Mouse (Mus musculus) ES-Bruce4 (cell line): ENCODE data around the gene Psat1. TPM values are rescaled to one million over a fixed set of nuclear protein-coding genes. Genes with fewer than 3 reads are reported as not detected.
A peak's percentile ranks its signal among the peaks of the same experiment; 100 is the strongest.

ENCODE experiments used
- H3K27ac ChIP-seq: 2 replicates; pipeline ENCODE4 v1.5.1; 2012; ENCODE audit warnings: low read length, inconsistent platforms; ENCODE audit not compliant: insufficient read depth
- H3K27me3 ChIP-seq: 2 replicates; pipeline ENCODE4 v1.6.1; 2012; ENCODE audit warnings: mild to moderate bottlenecking, low read length, inconsistent platforms; ENCODE audit not compliant: control insufficient read depth, poor library complexity, insufficient read depth, severe bottlenecking
- H3K36me3 ChIP-seq: 2 replicates; pipeline ENCODE4 v1.6.1; 2012; ENCODE audit warnings: inconsistent platforms, mild to moderate bottlenecking, low read length, moderate library complexity; ENCODE audit not compliant: control insufficient read depth, poor library complexity, insufficient read depth, severe bottlenecking
- H3K4me1 ChIP-seq: one replicate; pipeline ENCODE4 v1.8.1; 2011; ENCODE audit warnings: low read length; ENCODE audit not compliant: control insufficient read depth, insufficient read depth
- H3K4me3 ChIP-seq: 2 replicates; pipeline ENCODE4 v1.5.1; 2011; ENCODE audit warnings: low read depth, mild to moderate bottlenecking, low read length
- H3K9ac ChIP-seq: 2 replicates; pipeline ENCODE4 v1.6.1; 2012; ENCODE audit warnings: low read depth, mild to moderate bottlenecking, inconsistent platforms; ENCODE audit not compliant: poor library complexity, severe bottlenecking
- H3K9me3 ChIP-seq: replicated peaks from 2 replicates; pipeline ENCODE4 v1.6.1; 2012; ENCODE audit warnings: mild to moderate bottlenecking, low read length, inconsistent platforms; ENCODE audit not compliant: control insufficient read depth, poor library complexity, insufficient read depth, severe bottlenecking
- CTCF ChIP-seq: IDR thresholded peaks from one replicate; pipeline ENCODE4 v1.8.1; 2011; ENCODE audit warnings: low read depth, low read length
- EP300 ChIP-seq: IDR thresholded peaks from 2 replicates; pipeline ENCODE4 v1.6.1; 2011; ENCODE audit warnings: low read depth, low read length; ENCODE audit not compliant: insufficient read depth
- POLR2A ChIP-seq: IDR thresholded peaks from one replicate; pipeline ENCODE4 v1.8.1; 2011; ENCODE audit warnings: low read length; ENCODE audit not compliant: insufficient read depth
- polyA plus RNA-seq: library from polyadenylated mRNA; stranded (reverse); fragments of >200 nt; gene quantifications from 2 replicates; pipeline ENCODE4 v1.2.4, GENCODE M21; 2011; ENCODE audit warnings: low read depth; ENCODE audit not compliant: missing spikeins, insufficient read depth, insufficient read length

Gene Psat1
- polyA plus RNA-seq, 1 experiment: 228 TPM

DNA sequence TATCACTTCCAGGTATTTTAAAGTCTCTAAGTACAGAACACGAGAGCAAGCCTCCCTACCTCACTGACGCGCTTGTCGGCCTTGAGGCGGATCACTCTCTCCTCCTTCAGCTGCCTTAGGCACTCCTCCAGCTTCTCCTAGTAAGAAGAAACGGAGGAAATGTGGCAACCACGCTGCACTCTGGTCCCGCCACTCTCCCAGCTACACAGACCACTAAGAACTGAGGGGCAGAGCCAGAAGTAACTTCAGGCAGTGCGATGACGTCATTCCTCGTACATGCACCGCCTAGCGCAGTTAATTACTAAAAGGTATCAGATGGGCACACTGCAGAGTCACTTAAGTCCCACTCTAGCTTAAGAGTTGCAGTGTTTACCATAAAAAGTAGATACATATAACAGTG lies 15.2 kb upstream of the Psat1 start:
- Histone ChIP-seq H3K27ac (no peak overlapping the region), H3K4me3 (no peak overlapping the region), H3K9ac (no peak overlapping the region), H3K27me3 (no peaks in the 10 kb centered on the region), H3K4me1 (no peaks in the 10 kb centered on the region), H3K9me3 (no peaks in the 10 kb centered on the region), H3K36me3 (peaks cover 16% of the 10 kb centered on the region)
- TF ChIP-seq EP300 (no peak), POLR2A (no peak), CTCF (no peak)

DNA sequence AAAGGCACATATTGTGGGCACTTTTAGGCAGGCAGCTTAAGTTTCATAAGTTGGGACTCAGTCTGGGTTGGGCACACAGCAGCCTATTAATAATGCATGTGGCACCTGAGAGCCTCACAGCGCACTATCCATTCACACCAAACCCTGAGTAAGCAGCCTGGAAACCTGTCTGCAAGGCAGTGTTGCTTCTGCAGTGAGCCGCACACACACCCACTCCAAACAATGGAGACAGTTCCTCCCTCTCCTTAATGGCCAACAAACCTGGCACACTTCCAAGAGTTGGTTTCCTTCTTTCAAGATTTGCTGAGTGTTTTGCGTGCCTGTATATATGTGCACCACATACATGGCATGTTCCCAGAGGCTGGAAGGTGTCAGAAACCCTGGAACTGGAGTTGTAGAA lies 3.1 kb upstream of the Psat1 start:
- Histone ChIP-seq H3K4me1 (peaks cover 2% of the 10 kb centered on the region), H3K27me3 (no peaks in the 10 kb centered on the region), H3K27ac (no peak overlapping the region), H3K4me3 (no peak overlapping the region), H3K36me3 (no peaks in the 10 kb centered on the region), H3K9ac (no peak overlapping the region), H3K9me3 (no peaks in the 10 kb centered on the region)
- TF ChIP-seq EP300 (no peak), CTCF (no peak), POLR2A (no peak)

DNA sequence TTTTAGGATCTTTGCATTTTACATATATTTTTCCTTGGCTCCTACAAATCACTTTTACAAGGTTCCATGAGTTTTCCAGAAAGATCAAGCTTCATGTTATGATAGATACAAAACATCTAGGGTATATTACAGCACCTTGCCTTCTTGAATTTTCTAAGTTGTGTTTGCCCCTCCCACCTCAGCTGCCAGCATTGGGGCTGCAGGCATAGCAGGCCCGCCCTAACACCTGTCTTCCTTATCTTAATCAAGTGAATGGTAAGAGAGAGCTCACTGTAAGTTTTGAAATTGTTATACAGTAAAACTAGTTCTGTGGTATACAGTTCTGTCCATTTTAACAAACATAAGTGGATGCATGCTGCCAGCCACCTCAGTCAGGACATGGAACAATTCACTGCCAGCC lies 1.7 kb upstream of the Psat1 start:
- no peaks in the 10 kb centered on the region for H3K9me3 ChIP-seq
- no peaks in the 10 kb centered on the region for H3K36me3 ChIP-seq
- H3K9ac ChIP-seq: no peak overlapping the region
- peaks cover 2% of the 10 kb centered on the region for H3K4me1 ChIP-seq
- H3K27ac ChIP-seq: no peak overlapping the region
- no peaks in the 10 kb centered on the region for H3K27me3 ChIP-seq
- TF ChIP-seq POLR2A (no peak), CTCF (no peak), EP300 (no peak)
- no peak overlapping the region for H3K4me3 ChIP-seq

DNA sequence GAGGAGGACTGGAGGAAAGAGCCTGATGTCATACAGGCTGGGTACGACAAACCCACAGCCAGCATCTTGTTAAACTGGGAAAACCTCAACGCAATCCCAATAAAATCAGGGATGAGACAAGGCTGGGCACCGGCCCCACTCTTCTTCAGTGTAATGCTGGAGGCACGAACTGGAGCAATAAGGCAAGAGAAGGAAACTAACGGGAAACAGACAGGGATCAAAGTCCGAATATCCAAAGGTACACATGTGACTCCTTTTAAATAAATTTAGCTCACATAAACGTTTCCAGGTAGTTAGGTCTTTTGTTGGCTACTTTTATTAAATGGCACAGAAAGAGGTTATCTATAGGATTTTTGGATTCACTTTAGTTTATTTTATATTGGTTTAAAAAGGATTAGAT lies 1.3 kb upstream of the Psat1 start:
- TF ChIP-seq EP300: no peak
- TF ChIP-seq CTCF: no peak
- no peak for TF ChIP-seq POLR2A
- H3K9ac ChIP-seq: no peak overlapping the region
- H3K27me3 ChIP-seq: no peaks in the 10 kb centered on the region
- H3K27ac ChIP-seq: no peak overlapping the region
- H3K9me3 ChIP-seq: no peaks in the 10 kb centered on the region
- H3K4me1 ChIP-seq: peaks cover 2% of the 10 kb centered on the region
- no peaks in the 10 kb centered on the region for H3K36me3 ChIP-seq
- no peak overlapping the region for H3K4me3 ChIP-seq

DNA sequence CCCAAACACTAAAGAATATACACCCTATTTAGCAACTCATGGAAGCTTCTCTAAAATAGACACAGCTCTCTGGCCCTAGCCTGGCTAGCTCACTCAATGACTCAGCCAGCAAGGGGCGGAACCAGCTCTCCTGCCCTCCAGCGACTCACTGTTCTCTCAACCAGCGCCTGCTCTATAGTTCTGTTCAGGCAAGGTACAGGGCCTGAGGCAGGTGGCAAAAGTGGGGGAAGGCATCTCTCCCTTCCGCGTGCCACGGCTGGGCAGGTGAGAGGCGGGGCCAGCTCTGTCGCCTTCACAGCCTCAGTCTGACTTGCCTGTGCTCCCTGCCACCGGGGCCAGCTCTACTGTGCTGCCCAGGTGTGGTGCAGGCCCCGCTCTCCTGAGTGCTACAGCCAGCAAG lies 474 bp downstream of the Psat1 start:
- Histone ChIP-seq H3K9me3 (no peaks in the 10 kb centered on the region), H3K36me3 (no peaks in the 10 kb centered on the region), H3K9ac (no peak overlapping the region), H3K27me3 (no peaks in the 10 kb centered on the region), H3K4me1 (peaks cover 3% of the 10 kb centered on the region), H3K27ac (0 out of 2 replicates have a peak overlapping the region, but pooled peaks have one; percentile 10), H3K4me3 (peak overlapping the region; percentile 29)
- TF ChIP-seq POLR2A (no peak), CTCF (no peak), EP300 (0 out of 2 replicates have a peak, but pooled peaks have one; percentile 7)

DNA sequence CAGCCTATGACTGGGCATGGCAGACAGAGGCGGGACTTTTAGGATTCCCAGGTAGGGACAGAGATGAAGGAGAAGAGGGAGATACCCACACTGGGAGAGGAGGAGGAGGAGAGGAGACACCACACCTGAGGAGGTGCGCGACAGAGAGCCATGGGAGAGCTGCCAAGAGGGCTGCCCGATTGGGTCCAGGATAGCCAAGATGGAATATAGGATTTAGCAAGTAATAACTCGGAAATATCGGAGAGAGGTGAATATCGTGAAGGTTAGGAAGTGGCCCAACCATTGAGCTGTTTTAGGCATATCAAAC lies 4.1 kb downstream of the Psat1 start:
- peak overlapping the region; percentile 69 for H3K27ac ChIP-seq
- H3K36me3 ChIP-seq: no peaks in the 10 kb centered on the region
- peak; percentile 91 for TF ChIP-seq POLR2A
- 0 out of 2 replicates have a peak, but pooled peaks have one; percentile 5 for TF ChIP-seq EP300
- no peak for TF ChIP-seq CTCF
- peaks cover 5% of the 10 kb centered on the region for H3K4me1 ChIP-seq
- H3K9ac ChIP-seq: peak overlapping the region; percentile 35
- H3K27me3 ChIP-seq: no peaks in the 10 kb centered on the region
- no peaks in the 10 kb centered on the region for H3K9me3 ChIP-seq
- peak overlapping the region; percentile 87 for H3K4me3 ChIP-seq
